Mouse (Mus musculus) lung, postnatal 0 days (tissue): ENCODE measurements at regions not wholly inside any gene's neighbourhood (a gene's known extent, or its start where the extent isn't known, plus 50 kb on each side); places are given as distances from the start of the nearest gene placed in this dataset.

Experiments used
- CTCF ChIP-seq: IDR thresholded peaks from 2 replicates; pipeline ENCODE4 v1.5.1; 2016; ENCODE audit warnings: antibody characterized with exemption, mild to moderate bottlenecking
- EP300 ChIP-seq: IDR thresholded peaks from 2 replicates; pipeline ENCODE4 v1.6.1; 2016; ENCODE audit warnings: antibody characterized with exemption, mild to moderate bottlenecking, control low read depth

GRCm38 (mm10) chr17:45850976-45851375 lies 117.3 kb upstream of the 1600014C23Rik start:
- TF ChIP-seq EP300 (no peak), CTCF (no peak)
